Mouse (Mus musculus): ENCODE results near the gene Acvr1. TPM values are rescaled to one million over a fixed set of nuclear protein-coding genes. Genes with fewer than 3 reads are reported as not detected.

The Acvr1 gene
- polyA plus RNA-seq, 1 experiment from 2014 or later: 4.6 TPM

DNA sequence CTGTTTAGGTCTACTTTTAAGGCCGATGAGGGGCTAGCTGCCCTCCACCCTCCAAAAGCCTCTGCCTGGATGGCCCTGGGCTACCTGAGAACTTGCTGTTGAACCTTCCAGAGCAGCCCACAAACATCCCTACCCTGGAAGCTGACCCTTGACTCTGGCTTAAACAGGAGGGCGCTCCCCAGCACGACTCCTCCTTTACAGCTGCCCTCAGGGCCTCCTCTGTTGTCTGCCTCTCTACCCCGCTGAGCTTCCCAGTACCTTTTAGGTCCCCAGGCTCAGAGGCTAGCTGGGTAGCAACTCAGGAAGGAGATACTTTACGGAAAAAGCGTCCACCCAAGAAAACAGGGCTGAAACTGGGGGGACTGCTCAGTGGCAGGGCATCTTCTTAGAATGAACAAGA is 15.1 kb downstream of the Acvr1 start:
- WGBS: 62% methylated on average over 6 of the region's 6 CpGs
- H3K9me3 ChIP-seq: no peaks in the 10 kb centered on the region
- H3K27me3 ChIP-seq: no peaks in the 10 kb centered on the region
- H3K27ac ChIP-seq: no peak overlapping the region
- H3K4me1 ChIP-seq: peaks cover 25% of the 10 kb centered on the region
- ATAC-seq (ENCODE audit: borderline replicate concordance, extremely low read depth, low FRiP score, low TSS enrichment): no peak
- no peak overlapping the region for H3K4me2 ChIP-seq
- no peak overlapping the region for H3K9ac ChIP-seq
- H3K36me3 ChIP-seq: no peaks in the 10 kb centered on the region
- no peak overlapping the region for H3K4me3 ChIP-seq

DNA sequence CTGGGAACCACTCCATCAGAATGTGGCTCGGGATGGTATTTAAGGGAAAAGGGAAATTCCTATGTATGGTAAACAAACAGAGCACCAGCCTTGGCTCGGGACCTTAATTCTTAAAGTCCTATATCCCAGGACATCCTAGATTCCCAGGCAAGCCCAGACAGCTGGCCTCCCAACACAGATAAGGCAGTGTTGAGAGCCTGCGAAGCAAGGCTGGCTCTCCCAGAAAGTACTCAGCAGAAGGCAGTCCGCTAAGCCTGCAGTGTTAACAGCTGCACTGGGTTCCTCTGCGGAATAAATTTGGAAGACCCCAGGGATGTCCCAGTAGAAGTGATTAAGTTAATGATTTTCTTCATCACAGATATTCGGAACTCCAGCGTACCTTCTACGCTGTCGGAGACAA is 16.5 kb downstream of the Acvr1 start:
- WGBS: 31% methylated on average over 9 of the region's 9 CpGs
- H3K4me1 ChIP-seq: peaks cover 25% of the 10 kb centered on the region
- no peak overlapping the region for H3K9ac ChIP-seq
- no peaks in the 10 kb centered on the region for H3K9me3 ChIP-seq
- H3K27ac ChIP-seq: no peak overlapping the region
- no peaks in the 10 kb centered on the region for H3K27me3 ChIP-seq
- no peak overlapping the region for H3K4me2 ChIP-seq
- H3K36me3 ChIP-seq: no peaks in the 10 kb centered on the region
- no peak overlapping the region for H3K4me3 ChIP-seq
- ATAC-seq (ENCODE audit: borderline replicate concordance, extremely low read depth, low FRiP score, low TSS enrichment): no peak

DNA sequence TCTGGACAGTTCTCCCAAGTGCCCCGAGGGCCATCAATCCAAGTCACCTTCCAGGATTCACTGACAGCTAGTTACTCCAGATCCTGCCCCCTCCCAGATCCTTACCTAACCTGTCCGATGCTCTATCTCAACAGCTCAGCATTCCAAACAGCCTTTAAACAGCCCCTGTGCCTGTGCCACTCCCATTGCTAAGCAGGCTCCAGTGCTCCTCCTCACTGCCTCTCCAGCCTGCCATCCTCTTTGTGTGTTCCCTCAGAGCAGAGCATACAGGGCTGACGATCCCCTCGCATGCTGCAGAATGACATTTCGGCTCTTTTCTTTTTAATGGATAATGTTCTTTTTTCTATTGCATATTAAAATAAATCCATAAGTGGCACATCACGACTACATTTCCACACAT is 17.0 kb downstream of the Acvr1 start:
- H3K4me3 ChIP-seq: no peak overlapping the region
- no peaks in the 10 kb centered on the region for H3K36me3 ChIP-seq
- no peak overlapping the region for H3K27ac ChIP-seq
- H3K9me3 ChIP-seq: no peaks in the 10 kb centered on the region
- peaks cover 25% of the 10 kb centered on the region for H3K4me1 ChIP-seq
- 46% methylated on average over 6 of the region's 6 CpGs for WGBS
- no peak overlapping the region for H3K9ac ChIP-seq
- H3K4me2 ChIP-seq: no peak overlapping the region
- H3K27me3 ChIP-seq: no peaks in the 10 kb centered on the region
- no peak for ATAC-seq (ENCODE audit: borderline replicate concordance, extremely low read depth, low FRiP score, low TSS enrichment)

DNA sequence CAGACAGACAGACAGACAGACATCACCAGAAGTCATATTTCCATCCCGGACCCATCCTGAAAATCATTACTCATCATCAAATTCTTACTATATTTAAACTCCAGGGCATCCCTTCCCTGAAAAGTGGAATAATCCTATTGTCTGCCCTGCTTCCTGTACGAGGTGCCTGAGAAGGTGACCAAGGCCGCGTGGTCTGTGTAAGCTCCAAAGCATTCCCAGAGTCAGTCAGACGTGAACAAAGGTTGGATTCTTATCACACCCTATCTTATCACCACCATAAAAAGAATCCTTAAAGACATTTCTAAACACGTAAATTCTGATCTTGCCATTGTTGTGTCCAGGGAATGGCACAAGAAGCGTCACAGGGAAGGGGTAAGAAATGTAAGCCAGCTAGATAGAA is 18.0 kb downstream of the Acvr1 start:
- H3K27me3 ChIP-seq: no peaks in the 10 kb centered on the region
- H3K4me2 ChIP-seq: no peak overlapping the region
- H3K4me1 ChIP-seq: peaks cover 25% of the 10 kb centered on the region
- no peaks in the 10 kb centered on the region for H3K9me3 ChIP-seq
- no peak overlapping the region for H3K9ac ChIP-seq
- no peaks in the 10 kb centered on the region for H3K36me3 ChIP-seq
- ATAC-seq (ENCODE audit: borderline replicate concordance, extremely low read depth, low FRiP score, low TSS enrichment): no peak
- WGBS: 44% methylated on average over 7 of the region's 7 CpGs
- H3K4me3 ChIP-seq: no peak overlapping the region
- no peak overlapping the region for H3K27ac ChIP-seq

DNA sequence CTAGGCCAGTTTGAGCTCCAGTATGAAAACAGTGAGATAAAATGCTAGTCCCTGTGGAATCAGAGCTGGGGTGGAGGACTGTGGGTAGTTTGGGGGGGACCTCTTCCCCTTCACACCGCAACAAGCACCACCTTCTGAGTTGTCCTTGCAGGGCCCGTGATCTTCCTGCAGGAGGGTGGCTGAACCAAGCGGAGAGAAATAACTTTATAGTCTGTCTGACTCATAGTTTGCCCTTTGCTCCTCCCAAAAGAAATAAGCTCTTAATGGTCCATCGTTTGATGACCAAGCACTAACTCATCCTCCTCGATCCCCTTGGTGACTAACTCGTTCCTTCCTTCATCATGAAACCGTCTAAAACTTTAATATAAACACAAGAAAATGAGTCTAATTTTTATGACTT is 20.7 kb downstream of the Acvr1 start:
- Histone ChIP-seq H3K27me3 (no peaks in the 10 kb centered on the region), H3K27ac (no peak overlapping the region), H3K4me3 (no peak overlapping the region), H3K9me3 (no peaks in the 10 kb centered on the region), H3K9ac (no peak overlapping the region), H3K4me2 (no peak overlapping the region), H3K36me3 (no peaks in the 10 kb centered on the region), H3K4me1 (peaks cover 17% of the 10 kb centered on the region)
- ATAC-seq (ENCODE audit: borderline replicate concordance, extremely low read depth, low FRiP score, low TSS enrichment): no peak
- WGBS: 81% methylated on average over 7 of the region's 7 CpGs

DNA sequence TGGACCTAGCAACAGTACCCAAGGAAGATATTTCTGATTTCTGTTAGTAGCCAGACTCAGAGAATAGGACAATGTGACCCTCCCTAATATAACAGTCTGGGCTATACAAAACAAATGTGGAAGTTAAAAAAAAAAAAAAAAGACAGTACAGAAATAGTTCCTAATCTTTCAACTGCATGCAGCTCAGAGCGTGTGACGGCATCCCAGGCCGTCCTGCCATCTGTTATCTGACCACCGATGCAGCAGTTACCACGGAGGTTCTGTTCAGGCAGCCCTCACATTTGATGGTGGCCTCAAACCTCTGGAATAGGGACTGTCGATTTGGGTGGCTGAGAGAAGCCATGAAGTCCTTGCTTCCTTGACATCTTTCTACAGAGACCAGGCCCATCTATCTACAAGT is 22.6 kb downstream of the Acvr1 start:
- 86% methylated on average over 6 of the region's 6 CpGs for WGBS
- Histone ChIP-seq H3K27ac (no peak overlapping the region), H3K4me1 (no peaks in the 10 kb centered on the region), H3K9ac (no peak overlapping the region), H3K4me2 (no peak overlapping the region), H3K4me3 (no peak overlapping the region), H3K9me3 (no peaks in the 10 kb centered on the region), H3K27me3 (no peaks in the 10 kb centered on the region), H3K36me3 (no peaks in the 10 kb centered on the region)
- no peak for ATAC-seq (ENCODE audit: borderline replicate concordance, extremely low read depth, low FRiP score, low TSS enrichment)

DNA sequence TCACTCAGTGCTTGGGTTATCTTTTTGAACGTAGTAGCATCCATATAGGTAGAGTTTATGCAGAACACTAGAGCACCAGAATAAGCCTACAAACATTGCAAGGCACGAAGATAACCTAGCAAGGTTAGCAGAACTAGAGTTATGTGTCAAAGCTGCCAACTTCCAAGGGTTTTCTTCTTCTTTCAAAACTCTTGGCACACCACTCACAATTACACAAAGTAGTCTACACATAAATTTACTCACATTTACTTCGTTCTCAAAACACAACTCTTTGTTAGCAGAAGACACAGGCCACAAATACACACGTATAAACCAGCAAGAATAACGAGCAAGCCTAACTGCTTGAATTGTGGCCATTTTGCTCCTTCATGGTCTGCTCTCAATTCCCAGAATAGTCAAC is 23.7 kb downstream of the Acvr1 start:
- no peaks in the 10 kb centered on the region for H3K4me1 ChIP-seq
- no peak overlapping the region for H3K4me3 ChIP-seq
- H3K4me2 ChIP-seq: no peak overlapping the region
- no peaks in the 10 kb centered on the region for H3K36me3 ChIP-seq
- 93% methylated on average over 5 of the region's 5 CpGs for WGBS
- H3K9me3 ChIP-seq: no peaks in the 10 kb centered on the region
- no peaks in the 10 kb centered on the region for H3K27me3 ChIP-seq
- no peak overlapping the region for H3K9ac ChIP-seq
- H3K27ac ChIP-seq: no peak overlapping the region
- no peak for ATAC-seq (ENCODE audit: borderline replicate concordance, extremely low read depth, low FRiP score, low TSS enrichment)

DNA sequence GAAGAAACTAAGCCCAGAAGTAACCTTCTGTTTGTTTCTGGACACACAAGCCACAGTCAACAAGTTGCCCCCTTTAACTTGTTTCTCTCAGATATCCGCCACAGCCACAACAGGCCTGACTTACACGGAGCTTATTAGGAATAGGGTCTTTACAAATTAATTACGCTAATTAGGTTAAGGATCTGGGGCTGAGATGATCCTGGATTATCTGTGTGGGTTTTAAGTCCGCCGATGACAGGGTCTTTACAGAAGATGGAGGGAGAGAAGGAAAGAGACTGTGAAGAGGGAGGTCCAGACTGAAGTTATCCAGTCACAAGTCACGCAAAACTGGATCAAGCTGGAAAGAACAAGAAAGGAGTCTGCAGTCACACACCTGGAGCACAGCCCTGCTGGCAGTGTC is 28.8 kb downstream of the Acvr1 start:
- ATAC-seq (ENCODE audit: borderline replicate concordance, extremely low read depth, low FRiP score, low TSS enrichment): no peak
- H3K9ac ChIP-seq: no peak overlapping the region
- no peak overlapping the region for H3K27ac ChIP-seq
- no peaks in the 10 kb centered on the region for H3K9me3 ChIP-seq
- 89% methylated on average over 6 of the region's 6 CpGs for WGBS
- H3K36me3 ChIP-seq: no peaks in the 10 kb centered on the region
- H3K4me1 ChIP-seq: peaks cover 21% of the 10 kb centered on the region
- no peak overlapping the region for H3K4me2 ChIP-seq
- no peak overlapping the region for H3K4me3 ChIP-seq
- no peaks in the 10 kb centered on the region for H3K27me3 ChIP-seq

DNA sequence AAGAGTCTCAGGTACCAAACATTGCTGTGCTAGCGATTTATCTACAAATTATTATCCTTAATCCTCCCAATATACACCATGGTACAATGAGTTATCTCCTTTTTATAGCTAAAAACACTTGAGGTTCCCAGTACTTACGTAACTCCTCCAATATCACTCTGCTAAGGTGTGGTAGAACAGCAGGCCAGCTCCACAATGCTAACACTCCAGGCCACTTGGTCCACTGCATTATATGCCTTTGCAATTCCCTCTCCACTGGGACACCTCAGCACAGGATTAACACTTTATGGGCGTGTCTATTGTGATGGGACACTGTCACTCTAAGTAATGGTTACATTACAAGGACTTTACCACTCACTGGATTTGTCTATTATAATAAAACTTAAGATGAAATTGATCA is 30.2 kb downstream of the Acvr1 start:
- no peaks in the 10 kb centered on the region for H3K9me3 ChIP-seq
- H3K4me2 ChIP-seq: no peak overlapping the region
- H3K27ac ChIP-seq: no peak overlapping the region
- WGBS: 86% methylated on average over 3 of the region's 3 CpGs
- H3K27me3 ChIP-seq: no peaks in the 10 kb centered on the region
- no peaks in the 10 kb centered on the region for H3K36me3 ChIP-seq
- peaks cover 33% of the 10 kb centered on the region for H3K4me1 ChIP-seq
- no peak for ATAC-seq (ENCODE audit: borderline replicate concordance, extremely low read depth, low FRiP score, low TSS enrichment)
- H3K9ac ChIP-seq: no peak overlapping the region
- no peak overlapping the region for H3K4me3 ChIP-seq

DNA sequence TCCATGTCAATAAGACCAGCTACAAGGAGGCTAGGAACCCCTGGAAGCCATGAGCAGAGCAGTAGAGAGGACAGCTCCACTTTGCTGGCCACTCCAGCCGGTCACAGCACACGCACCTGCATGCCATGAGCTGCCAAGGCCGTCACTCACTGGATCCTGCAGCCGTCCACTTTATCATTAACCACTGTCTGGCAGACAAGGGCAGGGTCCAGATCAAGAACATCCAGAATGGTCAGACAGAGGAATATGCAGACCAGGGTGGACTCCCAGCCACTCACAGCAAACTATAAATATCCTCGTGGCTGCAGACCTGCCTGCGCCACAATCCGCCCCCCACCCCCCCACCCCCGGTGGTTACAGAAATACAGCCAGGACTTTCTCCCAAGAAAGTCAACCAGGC is 31.7 kb downstream of the Acvr1 start:
- Histone ChIP-seq H3K9ac (no peak overlapping the region), H3K9me3 (no peaks in the 10 kb centered on the region), H3K4me2 (no peak overlapping the region), H3K27ac (no peak overlapping the region), H3K4me3 (no peak overlapping the region), H3K4me1 (peaks cover 44% of the 10 kb centered on the region), H3K27me3 (no peaks in the 10 kb centered on the region), H3K36me3 (no peaks in the 10 kb centered on the region)
- WGBS: 77% methylated on average over 8 of the region's 8 CpGs
- ATAC-seq (ENCODE audit: borderline replicate concordance, extremely low read depth, low FRiP score, low TSS enrichment): no peak

DNA sequence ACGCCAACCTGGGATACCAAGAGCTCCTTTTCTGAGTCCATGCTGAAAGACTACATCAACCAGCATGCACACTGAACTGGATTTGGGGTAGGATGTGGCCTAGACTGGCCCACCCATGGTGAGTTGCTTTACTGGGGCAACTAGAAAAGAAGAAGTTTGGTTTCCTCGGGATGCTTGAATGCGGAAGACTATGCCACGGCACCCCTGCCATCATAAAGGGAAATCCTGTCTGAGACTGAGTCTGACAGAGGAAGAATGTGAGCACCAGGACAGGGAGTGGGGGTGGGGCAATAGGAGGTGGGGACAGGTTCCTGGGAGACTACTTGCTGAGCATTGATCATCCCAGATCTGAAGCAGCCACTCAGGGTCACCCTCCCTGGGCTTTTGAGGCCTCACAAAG is 32.6 kb downstream of the Acvr1 start:
- no peak overlapping the region for H3K4me3 ChIP-seq
- ATAC-seq (ENCODE audit: borderline replicate concordance, extremely low read depth, low FRiP score, low TSS enrichment): no peak
- peaks cover 49% of the 10 kb centered on the region for H3K4me1 ChIP-seq
- no peak overlapping the region for H3K9ac ChIP-seq
- no peaks in the 10 kb centered on the region for H3K9me3 ChIP-seq
- H3K4me2 ChIP-seq: no peak overlapping the region
- H3K27ac ChIP-seq: no peak overlapping the region
- 66% methylated on average over 4 of the region's 4 CpGs for WGBS
- no peaks in the 10 kb centered on the region for H3K27me3 ChIP-seq
- no peaks in the 10 kb centered on the region for H3K36me3 ChIP-seq

DNA sequence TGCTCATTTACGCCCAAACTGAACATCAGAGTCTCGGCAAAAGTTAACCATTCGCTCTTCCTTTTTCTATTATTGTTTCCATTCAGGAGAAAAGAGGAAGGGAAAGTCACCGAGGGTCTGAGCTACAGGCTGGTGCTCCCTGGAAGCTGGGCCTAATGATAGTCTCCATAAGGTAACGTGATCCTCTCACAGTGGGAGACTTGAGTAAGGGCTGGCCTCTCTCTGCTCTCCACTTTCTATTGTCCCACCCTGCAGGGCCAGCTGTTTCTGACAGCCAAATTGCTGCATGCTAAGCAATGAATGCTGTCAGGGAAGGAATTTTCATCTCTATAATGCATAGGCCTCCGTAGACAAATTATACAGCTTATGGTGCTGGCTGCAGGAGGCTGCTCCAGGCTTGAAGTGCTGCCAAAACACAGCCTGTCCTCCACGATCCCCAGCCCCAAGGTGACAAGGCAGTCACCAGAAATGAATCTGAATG is 33.4 kb downstream of the Acvr1 start:
- ATAC-seq (ENCODE audit: borderline replicate concordance, extremely low read depth, low FRiP score, low TSS enrichment): peak; percentile 37; the same call in 1 of the 2 replicates
- Histone ChIP-seq H3K9ac (no peak overlapping the region), H3K27me3 (no peaks in the 10 kb centered on the region), H3K4me2 (peak overlapping the region; percentile 21; the same call in 1 of the 2 replicates), H3K27ac (peak overlapping the region; percentile 75), H3K4me3 (no peak overlapping the region), H3K36me3 (no peaks in the 10 kb centered on the region), H3K4me1 (peaks cover 49% of the 10 kb centered on the region), H3K9me3 (no peaks in the 10 kb centered on the region)
- WGBS: 17% methylated on average over 7 of the region's 7 CpGs

DNA sequence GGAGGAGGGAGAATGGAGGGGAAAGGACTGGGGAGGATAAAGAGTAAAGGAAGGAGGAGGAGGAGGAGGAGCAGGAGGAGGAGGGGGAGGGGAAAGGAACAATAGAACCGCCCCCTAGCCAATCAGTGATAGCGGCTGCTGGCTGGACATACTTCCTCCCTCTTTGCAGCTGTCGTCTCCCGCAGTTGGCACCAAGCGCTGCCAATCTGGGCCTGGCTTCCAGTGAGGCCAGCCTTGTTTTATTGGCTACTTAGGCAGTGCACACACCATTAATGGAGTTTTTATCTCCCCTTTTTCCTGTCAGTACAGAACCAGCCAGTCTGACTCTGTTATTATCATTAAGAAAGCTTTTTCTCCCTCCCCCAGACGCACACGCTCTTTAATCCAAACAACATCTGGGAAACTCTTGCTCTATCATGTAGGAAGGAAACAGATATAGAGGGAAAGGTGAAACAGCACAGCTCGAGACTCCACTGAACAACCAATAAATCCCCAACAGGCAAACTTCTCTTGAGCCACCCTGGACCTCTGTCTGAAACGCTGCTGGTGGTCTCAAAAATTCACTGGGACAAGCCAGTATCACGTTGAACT is 34.6 kb downstream of the Acvr1 start:
- H3K4me1 ChIP-seq: peaks cover 49% of the 10 kb centered on the region
- H3K36me3 ChIP-seq: no peaks in the 10 kb centered on the region
- WGBS: 12% methylated on average over 10 of the region's 10 CpGs
- H3K27ac ChIP-seq: peak overlapping the region; percentile 62
- H3K9ac ChIP-seq: no peak overlapping the region
- H3K9me3 ChIP-seq: no peaks in the 10 kb centered on the region
- H3K4me2 ChIP-seq: peak overlapping the region; percentile 24
- ATAC-seq (ENCODE audit: borderline replicate concordance, extremely low read depth, low FRiP score, low TSS enrichment): peak; percentile 89
- no peak overlapping the region for H3K4me3 ChIP-seq
- H3K27me3 ChIP-seq: no peaks in the 10 kb centered on the region

Data from lung, embryonic 15.5 days (tissue).